Mouse (Mus musculus) embryonic fibroblast, embryonic 13.5 days (primary cell): ENCODE results near the gene Nav1. TPM values are rescaled to one million over a fixed set of nuclear protein-coding genes. Genes with fewer than 3 reads are reported as not detected.

Experiments used
- H3K27ac ChIP-seq: 2 replicates; pipeline ENCODE4 v1.5.1; 2012; ENCODE audit warnings: low read length, control low read depth, inconsistent platforms; ENCODE audit not compliant: insufficient read depth
- H3K4me1 ChIP-seq: 2 replicates; pipeline ENCODE4 v1.6.1; 2011; ENCODE audit warnings: low read length; ENCODE audit not compliant: control insufficient read depth, insufficient read depth
- H3K4me3 ChIP-seq: 2 replicates; pipeline ENCODE4 v1.5.1; 2011; ENCODE audit warnings: mild to moderate bottlenecking, control low read depth, low read length; ENCODE audit not compliant: insufficient read depth
- CTCF ChIP-seq: IDR thresholded peaks from 2 replicates; pipeline ENCODE4 v1.5.1; 2011; ENCODE audit warnings: mild to moderate bottlenecking, control low read depth, low read length, moderate library complexity, borderline replicate concordance; ENCODE audit not compliant: insufficient read depth
- POLR2A ChIP-seq: IDR thresholded peaks from 2 replicates; pipeline ENCODE4 v1.6.1; 2011; ENCODE audit warnings: low read depth, mild to moderate bottlenecking, control low read depth, low read length, moderate library complexity
- polyA plus RNA-seq: library from polyadenylated mRNA; stranded (reverse); fragments of >200 nt; gene quantifications from 2 replicates; pipeline ENCODE4 v1.2.4, GENCODE M21; 2011; ENCODE audit warnings: low read depth; ENCODE audit not compliant: missing spikeins, insufficient read length

Nav1 gene
- polyA plus RNA-seq, 1 experiment, result 22.6 TPM

DNA sequence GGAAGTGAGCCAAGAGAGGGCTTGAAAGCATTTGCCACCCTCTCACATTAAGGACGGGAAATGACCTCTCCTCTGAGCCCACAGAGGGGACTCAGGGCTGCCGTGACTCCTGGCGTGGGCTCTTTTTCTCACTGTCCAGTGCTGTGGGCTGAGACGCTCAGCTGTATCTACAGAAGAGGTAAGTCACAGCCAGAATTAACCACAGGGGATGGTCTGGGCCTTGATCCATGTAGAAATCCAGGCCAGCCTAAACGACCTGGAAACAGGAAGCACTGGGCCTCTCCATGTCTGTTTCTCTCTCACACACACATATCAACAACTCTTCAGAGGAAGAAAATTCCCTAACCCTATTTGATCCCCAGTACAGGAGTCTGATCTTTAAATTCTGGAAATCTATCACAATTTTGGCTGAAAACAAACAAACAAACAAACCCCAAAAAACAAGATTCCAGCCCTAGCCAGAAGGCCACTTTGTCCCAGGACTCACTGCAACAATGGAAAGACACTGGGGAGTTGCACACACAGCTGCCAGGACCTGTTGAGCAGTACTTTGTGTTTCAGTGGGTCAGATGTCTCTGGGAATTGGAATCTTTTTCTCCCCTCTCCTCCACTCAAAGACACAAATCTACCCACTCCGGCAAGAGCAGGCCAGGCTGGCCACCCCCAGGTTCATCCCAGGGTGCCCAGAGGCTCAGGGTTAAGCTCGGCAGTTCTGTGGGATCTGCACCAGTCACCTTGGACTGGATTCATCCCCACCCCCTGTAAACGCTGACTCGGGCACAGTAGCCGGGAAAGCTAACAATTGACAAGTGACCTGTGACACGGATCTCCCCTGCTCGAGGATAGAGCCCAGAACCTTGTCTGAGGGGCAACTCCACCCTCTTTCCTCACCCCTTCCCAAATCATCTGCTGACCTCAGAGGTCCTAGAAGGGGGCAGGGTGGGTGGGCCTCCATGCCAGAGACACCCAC, 64.0 kb downstream of the Nav1 start:
- Histone ChIP-seq H3K4me3 (no peak overlapping the region), H3K4me1 (0 out of 2 replicates have a peak, but pooled peaks cover 2% of the 10 kb centered on the region), H3K27ac (no peak overlapping the region)
- TF ChIP-seq POLR2A (no peak), CTCF (no peak)

DNA sequence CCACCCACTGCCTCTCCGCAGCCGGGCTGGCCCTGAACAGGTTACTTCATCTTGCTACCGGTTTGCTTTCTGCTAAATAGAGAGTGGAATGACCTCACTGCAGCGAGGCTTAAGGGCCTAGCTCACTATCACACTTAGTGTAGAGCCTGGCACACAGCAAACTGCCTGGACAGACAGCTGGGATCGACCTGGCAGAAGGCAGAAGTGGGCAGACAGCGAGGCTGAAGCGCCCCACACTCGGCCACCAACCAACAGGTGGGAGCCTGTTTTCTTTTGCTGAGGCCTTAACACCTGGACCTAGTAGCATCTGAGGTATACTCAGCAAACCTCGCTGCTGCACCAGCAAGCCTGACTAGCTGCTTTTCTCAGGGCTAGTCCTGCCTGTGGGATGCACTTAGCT, 65.0 kb downstream of the Nav1 start:
- Histone ChIP-seq H3K27ac (no peak overlapping the region), H3K4me3 (no peak overlapping the region), H3K4me1 (0 out of 2 replicates have a peak, but pooled peaks cover 2% of the 10 kb centered on the region)
- TF ChIP-seq CTCF (no peak), POLR2A (no peak)

DNA sequence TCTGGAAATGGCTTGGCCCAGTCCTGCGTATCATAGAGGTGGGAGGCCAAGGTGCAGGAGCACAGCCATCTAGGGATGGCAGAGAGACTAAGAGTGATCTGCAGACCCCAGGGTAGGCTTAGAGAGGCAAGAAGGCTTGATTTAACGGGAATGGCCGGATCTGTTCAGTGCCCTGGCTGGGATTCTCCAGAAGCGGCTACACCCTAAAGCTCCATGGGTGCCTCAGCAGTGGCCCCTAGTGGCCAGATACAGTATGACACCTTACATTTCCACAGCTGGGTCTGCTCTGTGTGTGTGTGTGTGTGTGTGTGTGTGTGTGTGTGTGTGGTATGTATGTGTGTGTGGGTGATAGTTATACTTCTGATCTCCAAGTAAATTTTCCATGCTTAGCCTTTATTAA, 66.8 kb downstream of the Nav1 start:
- TF ChIP-seq CTCF (peak; percentile 78), POLR2A (0 out of 2 replicates have a peak, but pooled peaks have one; percentile 15)
- Histone ChIP-seq H3K4me3 (no peak overlapping the region), H3K4me1 (peaks cover 8% of the 10 kb centered on the region), H3K27ac (no peak overlapping the region)

DNA sequence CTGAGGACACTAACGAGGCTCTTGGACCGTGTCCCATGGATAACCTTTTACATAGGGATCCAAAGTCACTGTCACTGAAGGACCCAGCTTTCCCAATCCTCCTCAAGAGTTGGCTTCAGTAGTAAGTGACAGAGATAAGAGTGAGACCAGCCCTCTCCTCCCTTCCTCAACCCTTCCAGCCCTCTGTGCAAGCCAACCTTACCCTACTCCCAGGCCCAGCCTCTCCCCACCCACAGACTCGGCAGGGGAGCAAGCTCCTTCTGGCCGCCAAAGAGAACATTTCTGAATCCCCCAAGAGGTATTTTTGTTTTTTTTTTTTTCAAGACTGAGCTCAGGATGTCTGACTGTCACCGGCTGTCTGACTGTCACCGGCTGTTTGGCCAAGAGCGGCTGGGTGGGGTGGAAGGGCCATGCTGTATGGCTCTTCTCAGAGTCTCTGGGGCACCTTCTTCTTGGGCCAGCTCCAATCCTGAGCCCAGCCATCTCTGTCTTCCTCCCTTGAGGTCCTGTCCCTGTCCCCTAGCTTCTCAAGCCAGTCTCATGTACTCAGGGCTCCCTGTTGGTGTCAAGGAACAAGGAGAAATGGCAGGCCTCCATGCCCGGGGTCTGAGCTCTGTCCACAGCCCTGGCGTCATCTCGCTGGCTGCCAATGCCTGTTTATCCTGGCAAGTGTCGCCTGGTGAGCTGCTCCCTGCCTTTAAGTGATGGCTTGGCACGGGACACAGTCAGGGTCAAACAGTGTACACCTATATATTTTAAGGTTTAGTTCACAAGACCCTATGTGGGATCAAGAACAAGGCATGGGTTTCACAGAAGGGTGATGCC, 68.4 kb downstream of the Nav1 start:
- no peak for TF ChIP-seq CTCF
- H3K4me1 ChIP-seq, result peaks cover 14% of the 10 kb centered on the region
- H3K4me3 ChIP-seq, result no peak overlapping the region
- H3K27ac ChIP-seq, result 0 out of 2 replicates have a peak overlapping the region, but pooled peaks have one; percentile 37

DNA sequence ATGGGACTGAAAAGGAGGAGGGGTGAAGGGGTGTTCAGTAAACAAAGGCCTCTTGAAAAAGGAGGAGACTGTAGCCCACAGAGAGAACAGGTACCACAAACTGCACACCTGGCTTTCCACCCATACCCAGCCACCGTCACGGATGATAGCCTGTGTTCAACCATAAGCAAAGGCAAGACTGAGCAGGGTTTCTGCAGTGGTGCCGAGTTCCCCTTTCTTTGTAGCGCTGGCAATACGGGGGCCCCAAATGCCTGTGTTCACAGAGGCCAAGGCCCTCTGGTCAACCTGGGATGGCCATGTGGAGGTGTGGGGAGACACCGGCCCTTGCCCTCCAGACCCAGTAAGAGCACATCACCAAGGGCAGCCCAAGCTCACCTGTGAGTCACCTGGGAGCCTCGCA, 70.3 kb downstream of the Nav1 start:
- H3K4me3 ChIP-seq, result no peak overlapping the region
- H3K27ac ChIP-seq, result 0 out of 2 replicates have a peak overlapping the region, but pooled peaks have one; percentile 17
- H3K4me1 ChIP-seq, result peaks cover 14% of the 10 kb centered on the region
- no peak for TF ChIP-seq POLR2A
- no peak for TF ChIP-seq CTCF

DNA sequence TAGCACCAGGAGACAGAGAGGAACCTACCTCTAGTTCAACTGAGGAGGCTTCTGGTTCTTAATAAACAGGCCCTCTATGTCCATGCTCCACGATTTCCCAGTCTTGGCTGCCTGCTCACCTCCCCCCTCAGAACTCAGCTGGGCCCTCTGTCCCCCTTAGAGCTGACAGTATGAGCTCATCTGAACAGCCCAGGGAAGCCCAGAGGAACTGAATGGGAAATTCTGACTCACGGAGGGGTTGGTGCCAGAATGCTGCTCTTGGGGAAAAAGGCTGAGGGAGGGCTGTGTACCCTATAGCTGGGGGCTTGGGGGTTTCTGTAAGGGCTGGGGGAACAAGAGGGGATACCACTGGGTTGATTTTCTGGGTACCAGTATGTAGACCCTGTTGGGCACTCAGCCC, 70.8 kb downstream of the Nav1 start:
- H3K27ac ChIP-seq, result peak overlapping the region; percentile 93
- peaks cover 14% of the 10 kb centered on the region for H3K4me1 ChIP-seq
- H3K4me3 ChIP-seq, result no peak overlapping the region
- TF ChIP-seq CTCF, result no peak
- no peak for TF ChIP-seq POLR2A

DNA sequence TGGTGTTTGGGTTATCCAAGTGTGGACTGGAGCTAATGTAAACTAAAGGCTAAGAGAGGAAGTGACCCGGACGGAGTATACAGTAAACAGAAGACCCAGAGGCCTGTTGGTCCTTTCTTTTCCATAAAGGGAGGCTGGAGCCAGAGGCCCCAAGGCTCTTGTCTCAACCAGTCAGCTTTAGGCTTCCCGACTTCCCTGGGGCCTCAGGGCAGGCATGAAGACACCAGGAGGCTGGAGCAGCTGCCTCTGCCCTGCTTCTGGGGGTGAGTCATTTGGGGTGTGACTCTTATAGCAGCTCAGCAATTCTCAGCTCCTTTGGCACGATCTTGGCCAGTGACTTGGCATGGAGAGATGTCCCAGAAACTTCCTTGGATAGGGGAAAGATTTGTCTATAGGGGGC, 71.8 kb downstream of the Nav1 start:
- H3K27ac ChIP-seq, result peak overlapping the region; percentile 93
- TF ChIP-seq CTCF (no peak), POLR2A (peak; percentile 39; the same call in 1 of the 2 replicates)
- no peak overlapping the region for H3K4me3 ChIP-seq
- H3K4me1 ChIP-seq, result peaks cover 14% of the 10 kb centered on the region

DNA sequence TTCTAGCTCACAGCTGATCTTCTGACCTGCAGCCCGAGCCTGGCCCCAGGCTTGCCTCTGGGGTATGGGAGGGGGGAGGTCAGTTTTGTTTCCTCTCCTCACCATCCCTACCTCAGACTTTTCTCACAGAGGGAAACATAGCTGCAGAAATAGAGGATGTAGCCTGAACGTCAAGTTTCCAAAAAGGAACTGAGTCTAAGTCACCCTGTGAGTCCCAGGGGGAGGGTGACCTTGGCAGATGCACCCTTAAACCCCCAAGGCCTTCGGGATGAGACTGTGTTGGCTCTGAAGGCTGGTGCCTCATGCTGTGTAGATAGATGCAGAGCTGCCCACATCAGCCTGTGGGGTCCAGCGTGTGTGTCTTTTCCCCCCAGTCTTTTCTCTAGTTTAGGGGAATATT, 72.3 kb downstream of the Nav1 start:
- TF ChIP-seq CTCF, result no peak
- no peak for TF ChIP-seq POLR2A
- peak overlapping the region; percentile 93 for H3K27ac ChIP-seq
- peaks cover 14% of the 10 kb centered on the region for H3K4me1 ChIP-seq
- no peak overlapping the region for H3K4me3 ChIP-seq

DNA sequence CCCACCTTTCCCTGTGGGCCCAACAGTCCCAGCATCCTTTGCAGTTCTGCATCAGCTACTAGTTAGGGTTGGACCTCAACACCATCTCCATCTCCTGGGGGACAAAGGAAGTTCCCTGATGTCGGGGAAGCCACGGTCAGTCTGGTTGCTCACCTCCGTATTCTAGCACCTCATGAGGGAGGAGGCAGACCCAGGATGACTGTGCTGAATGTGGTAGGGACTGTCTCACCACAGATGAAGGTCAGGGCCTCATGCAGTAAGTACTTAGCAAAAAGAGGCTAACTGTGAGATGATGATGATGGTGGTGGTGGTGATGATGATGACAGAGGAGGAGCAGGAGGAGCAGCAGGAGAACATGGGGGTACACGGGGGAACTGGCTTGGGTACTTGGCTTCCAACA, 73.0 kb downstream of the Nav1 start:
- no peak for TF ChIP-seq CTCF
- TF ChIP-seq POLR2A, result no peak
- no peak overlapping the region for H3K27ac ChIP-seq
- no peak overlapping the region for H3K4me3 ChIP-seq
- peaks cover 14% of the 10 kb centered on the region for H3K4me1 ChIP-seq
